Mouse (Mus musculus) testis, adult 2 months (tissue): ENCODE data around the gene Slc39a11. TPM values are rescaled to one million over a fixed set of nuclear protein-coding genes. Genes with fewer than 3 reads are reported as not detected.

Source experiments
- H3K27ac ChIP-seq: fragments of 200-500 bp; 2 replicates; pipeline ENCODE4 v1.5.1; 2012; ENCODE audit warnings: low read depth, low read length; ENCODE audit not compliant: control insufficient read depth, insufficient read depth
- H3K27me3 ChIP-seq: fragments of 200-500 bp; 2 replicates; pipeline ENCODE4 v1.6.1; 2012; ENCODE audit warnings: mild to moderate bottlenecking, low read length, moderate library complexity; ENCODE audit not compliant: control insufficient read depth, insufficient read depth
- H3K36me3 ChIP-seq: fragments of 200-500 bp; 2 replicates; pipeline ENCODE4 v1.6.1; 2012; ENCODE audit warnings: mild to moderate bottlenecking, low read length; ENCODE audit not compliant: control insufficient read depth, insufficient read depth
- H3K4me1 ChIP-seq: fragments of 200-500 bp; 2 replicates; pipeline ENCODE4 v1.6.1; 2012; ENCODE audit warnings: low read length; ENCODE audit not compliant: control insufficient read depth, insufficient read depth
- H3K4me3 ChIP-seq: fragments of 200-500 bp; 2 replicates; pipeline ENCODE4 v1.5.1; 2012; ENCODE audit warnings: low read depth, mild to moderate bottlenecking, low read length, moderate library complexity, mixed read lengths; ENCODE audit not compliant: control insufficient read depth
- CTCF ChIP-seq: fragments of 200-500 bp; IDR thresholded peaks from 2 replicates; pipeline ENCODE4 v1.5.1; 2012; ENCODE audit warnings: low read depth, mild to moderate bottlenecking, inconsistent platforms, low read length, moderate library complexity; ENCODE audit not compliant: control insufficient read depth, insufficient read depth, insufficient replicate concordance
- POLR2A ChIP-seq: fragments of 200-500 bp; IDR thresholded peaks from 2 replicates; pipeline ENCODE4 v1.6.1; 2012; ENCODE audit warnings: low read depth, mild to moderate bottlenecking, inconsistent platforms, low read length, moderate library complexity; ENCODE audit not compliant: control insufficient read depth
- polyA plus RNA-seq: library from polyadenylated mRNA; depleted of rRNA; stranded (reverse); fragments of >200 nt; gene quantifications from 2 replicates; pipeline ENCODE4 v1.2.3, GENCODE M21; 2012

Slc39a11 gene
- polyA plus RNA-seq, 1 experiment = 8.9 TPM

- no peaks in the 10 kb centered on the region for H3K4me1 ChIP-seq
- H3K27ac ChIP-seq = no peak overlapping the region
- TF ChIP-seq POLR2A = no peak
- TF ChIP-seq CTCF = no peak
- H3K27me3 ChIP-seq = no peaks in the 10 kb centered on the region
- H3K4me3 ChIP-seq = no peak overlapping the region
- no peaks in the 10 kb centered on the region for H3K36me3 ChIP-seq
Observed at GRCm38 (mm10) chr11:113484037-113484436, 165.8 kb downstream of the Slc39a11 start.

GRCm38 (mm10) chr11:113477550-113477949, 172.3 kb downstream of the Slc39a11 start:
- Histone ChIP-seq H3K4me3 (no peak overlapping the region), H3K27me3 (no peaks in the 10 kb centered on the region), H3K4me1 (no peaks in the 10 kb centered on the region), H3K36me3 (no peaks in the 10 kb centered on the region), H3K27ac (no peak overlapping the region)
- TF ChIP-seq CTCF (no peak), POLR2A (no peak)

GRCm38 (mm10) chr11:113476720-113477119, 173.2 kb downstream of the Slc39a11 start:
- no peaks in the 10 kb centered on the region for H3K27me3 ChIP-seq
- no peak overlapping the region for H3K27ac ChIP-seq
- no peak for TF ChIP-seq POLR2A
- TF ChIP-seq CTCF = no peak
- no peak overlapping the region for H3K4me3 ChIP-seq
- H3K4me1 ChIP-seq = no peaks in the 10 kb centered on the region
- H3K36me3 ChIP-seq = no peaks in the 10 kb centered on the region

GRCm38 (mm10) chr11:113475491-113475890, 174.4 kb downstream of the Slc39a11 start:
- H3K4me1 ChIP-seq = no peaks in the 10 kb centered on the region
- TF ChIP-seq CTCF (no peak), POLR2A (no peak)
- no peak overlapping the region for H3K4me3 ChIP-seq
- no peaks in the 10 kb centered on the region for H3K27me3 ChIP-seq
- no peaks in the 10 kb centered on the region for H3K36me3 ChIP-seq
- no peak overlapping the region for H3K27ac ChIP-seq

GRCm38 (mm10) chr11:113473998-113474534, 175.8 kb downstream of the Slc39a11 start:
- no peaks in the 10 kb centered on the region for H3K36me3 ChIP-seq
- no peaks in the 10 kb centered on the region for H3K27me3 ChIP-seq
- H3K27ac ChIP-seq = no peak overlapping the region
- TF ChIP-seq CTCF (no peak), POLR2A (no peak)
- H3K4me1 ChIP-seq = no peaks in the 10 kb centered on the region
- no peak overlapping the region for H3K4me3 ChIP-seq

- Histone ChIP-seq H3K36me3 (no peaks in the 10 kb centered on the region), H3K27me3 (no peaks in the 10 kb centered on the region), H3K4me1 (no peaks in the 10 kb centered on the region), H3K4me3 (no peak overlapping the region), H3K27ac (no peak overlapping the region)
- TF ChIP-seq POLR2A (no peak), CTCF (no peak)
Observed at GRCm38 (mm10) chr11:113471936-113472335, 177.9 kb downstream of the Slc39a11 start.

GRCm38 (mm10) chr11:113469919-113470785, 179.7 kb downstream of the Slc39a11 start:
- Histone ChIP-seq H3K4me3 (no peak overlapping the region), H3K36me3 (no peaks in the 10 kb centered on the region), H3K27me3 (no peaks in the 10 kb centered on the region), H3K27ac (no peak overlapping the region), H3K4me1 (no peaks in the 10 kb centered on the region)
- no peak for TF ChIP-seq CTCF
- TF ChIP-seq POLR2A = no peak

GRCm38 (mm10) chr11:113468016-113468415, 181.9 kb downstream of the Slc39a11 start:
- Histone ChIP-seq H3K27ac (no peak overlapping the region), H3K4me1 (no peaks in the 10 kb centered on the region), H3K4me3 (no peak overlapping the region), H3K36me3 (no peaks in the 10 kb centered on the region), H3K27me3 (no peaks in the 10 kb centered on the region)
- TF ChIP-seq CTCF (no peak), POLR2A (no peak)
